Mouse (Mus musculus) myocyte (in vitro differentiated cells): ENCODE data around the gene Ccdc153. TPM values are rescaled to one million over a fixed set of nuclear protein-coding genes. Genes with fewer than 3 reads are reported as not detected.

Source experiments
- H3K27me3 ChIP-seq: one replicate; pipeline ENCODE4 v1.6.1; 2011; ENCODE audit not compliant: control insufficient read depth, insufficient read depth, insufficient read length
- H3K36me3 ChIP-seq: one replicate; pipeline ENCODE4 v1.6.1; 2011; ENCODE audit not compliant: control insufficient read depth, insufficient read depth
- H3K4me2 ChIP-seq: one replicate; pipeline ENCODE4 v1.6.1; 2011; ENCODE audit warnings: low read depth, control low read depth
- H3K4me3 ChIP-seq: one replicate; pipeline ENCODE4 v1.5.1; 2011; ENCODE audit warnings: mild to moderate bottlenecking, control low read depth, moderate library complexity
- H3K79me2 ChIP-seq: one replicate; pipeline ENCODE4 v1.6.1; 2011; ENCODE audit not compliant: control insufficient read depth, insufficient read depth
- H3ac ChIP-seq: one replicate; pipeline ENCODE4 v1.6.1; 2011; ENCODE audit not compliant: control insufficient read depth, insufficient read length
- CEBPB ChIP-seq: IDR thresholded peaks from 2 replicates; pipeline ENCODE4 v1.6.1; 2011; ENCODE audit warnings: mild to moderate bottlenecking, moderate library complexity; ENCODE audit not compliant: poor library complexity, insufficient read depth, severe bottlenecking
- E2F4 ChIP-seq: IDR thresholded peaks from one replicate; pipeline ENCODE4 v1.6.1; 2011; ENCODE audit warnings: mild to moderate bottlenecking, control low read depth, moderate library complexity; ENCODE audit not compliant: insufficient read depth
- MAX ChIP-seq: IDR thresholded peaks from one replicate; pipeline ENCODE4 v1.6.1; 2011; ENCODE audit warnings: low read depth, mild to moderate bottlenecking, control low read depth
- MYOD1 ChIP-seq, 3 experiments: IDR thresholded peaks; one replicate each; pipeline ENCODE4 v1.6.1; 2011; ENCODE audit warnings: control low read depth in 2 of 3, low read depth in 2 of 3, mild to moderate bottlenecking in 2 of 3, moderate library complexity in 1 of 3; ENCODE audit not compliant: insufficient read length in 2 of 3, control insufficient read depth in 1 of 3
- MYOG ChIP-seq, 3 experiments: IDR thresholded peaks; one replicate each; pipeline ENCODE4 v1.6.1; 2011; ENCODE audit warnings: control low read depth in 2 of 3, low read depth in 2 of 3, mild to moderate bottlenecking in 2 of 3; ENCODE audit not compliant: insufficient read length in 2 of 3, control insufficient read depth in 1 of 3, insufficient read depth in 1 of 3
- POLR2A ChIP-seq: IDR thresholded peaks from one replicate; pipeline ENCODE4 v1.6.1; 2011; ENCODE audit warnings: low read depth, mild to moderate bottlenecking, control low read depth, moderate library complexity; ENCODE audit not compliant: insufficient read length
- POLR2AphosphoS2 ChIP-seq: IDR thresholded peaks from one replicate; pipeline ENCODE4 v1.6.1; 2011; ENCODE audit warnings: low read depth, control low read depth; ENCODE audit not compliant: insufficient read length
- REST ChIP-seq: IDR thresholded peaks from one replicate; pipeline ENCODE4 v1.6.1; 2011; ENCODE audit warnings: mild to moderate bottlenecking, control low read depth, moderate library complexity; ENCODE audit not compliant: insufficient read depth, insufficient read length
- SRF ChIP-seq: IDR thresholded peaks from one replicate; pipeline ENCODE4 v1.6.1; 2011; ENCODE audit warnings: low read depth; ENCODE audit not compliant: control insufficient read depth, insufficient read length
- TCF12 ChIP-seq: IDR thresholded peaks from one replicate; pipeline ENCODE4 v1.6.1; 2011; ENCODE audit warnings: mild to moderate bottlenecking, control low read depth; ENCODE audit not compliant: poor library complexity, insufficient read depth, severe bottlenecking
- TCF3 ChIP-seq: IDR thresholded peaks from one replicate; pipeline ENCODE4 v1.6.1; 2011; ENCODE audit warnings: low read depth, control low read depth; ENCODE audit not compliant: insufficient read length
- USF1 ChIP-seq: IDR thresholded peaks from one replicate; pipeline ENCODE4 v1.6.1; 2011; ENCODE audit warnings: low read depth, mild to moderate bottlenecking, control low read depth, moderate library complexity
- polyA plus RNA-seq: library from polyadenylated mRNA; unstranded; fragments of >200 nt; fragmentation: generic; extraction: Trizol; gene quantifications from one replicate; pipeline ENCODE4 v1.2.1, GENCODE M21; 2012; ENCODE audit warnings: missing spikeins

Gene Ccdc153
- polyA plus RNA-seq, 1 experiment, result not detected

DNA sequence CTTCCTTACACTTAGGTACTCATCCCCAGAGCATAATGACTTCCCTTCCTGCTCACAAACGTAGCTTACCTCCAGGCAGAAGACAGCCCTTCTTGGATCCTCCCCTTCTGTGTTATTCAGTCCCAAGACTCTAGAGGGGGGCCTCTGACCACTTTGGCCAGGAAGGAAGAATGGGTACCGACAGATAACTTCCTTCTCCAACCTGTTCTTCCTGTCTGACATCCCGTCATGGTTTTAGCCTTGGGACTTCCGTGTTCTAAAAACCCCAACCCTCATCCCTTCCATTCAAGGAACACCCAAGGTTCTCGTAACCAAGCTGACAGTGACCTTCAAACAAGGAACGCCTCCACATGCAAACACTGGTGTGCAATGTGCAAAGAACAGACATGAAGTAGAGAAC, 28.0 kb downstream of the Ccdc153 start, which contains the start of gene Nlrx1:
Gene Nlrx1, minus strand, starts transcription at position 168 of the 400 bp plus-strand sequence.
- H3K36me3 ChIP-seq, result no peaks in the 10 kb centered on the region
- TF ChIP-seq SRF (no peak), USF1 (no peak), POLR2AphosphoS2 (no peak), POLR2A (no peak)
- H3K4me3 ChIP-seq, result peak within 1 kb of the TSS; percentile 20
- peak within 1 kb of the TSS; percentile 93 for H3ac ChIP-seq
- peak within 1 kb of the TSS; percentile 66 for H3K4me2 ChIP-seq
- no peaks in the 10 kb centered on the region for H3K27me3 ChIP-seq
- no peaks in the 10 kb centered on the region for H3K79me2 ChIP-seq

GRCm38 (mm10) chr9:44269077-44269476, 28.6 kb downstream of the Ccdc153 start:
- no peak overlapping the region for H3K4me3 ChIP-seq
- no peak overlapping the region for H3ac ChIP-seq
- H3K36me3 ChIP-seq, result no peaks in the 10 kb centered on the region
- no peaks in the 10 kb centered on the region for H3K79me2 ChIP-seq
- H3K4me2 ChIP-seq, result no peak overlapping the region
- TF ChIP-seq MYOD1 (IDR thresholded peaks at IDR 0.05; ENCODE audit: control insufficient read depth in 1 of 3, insufficient read length in 2 of 3, low read depth in 2 of 3) (no peak), SRF (no peak), E2F4 (no peak), MAX (no peak), TCF12 (no peak), REST (no peak), POLR2AphosphoS2 (no peak)
- no peaks in the 10 kb centered on the region for H3K27me3 ChIP-seq

DNA sequence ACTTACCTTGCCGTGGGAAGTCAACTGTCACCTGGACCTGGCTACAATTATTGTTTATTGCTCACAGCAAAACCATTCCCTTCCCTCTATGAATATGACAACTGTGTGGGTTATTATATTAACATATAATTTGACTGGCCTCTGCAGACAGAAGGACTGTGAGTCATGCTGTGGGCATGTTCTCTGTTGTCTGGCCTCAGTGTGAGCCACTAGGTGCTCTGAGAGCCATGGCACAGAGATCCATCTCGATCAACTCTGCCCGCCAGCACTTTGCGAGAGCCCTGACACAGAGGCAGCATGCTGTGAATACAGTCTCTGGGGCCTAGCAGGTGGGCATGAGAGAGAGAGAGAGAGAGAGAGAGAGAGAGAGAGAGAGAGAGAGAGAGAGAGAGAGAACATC, 29.5 kb downstream of the Ccdc153 start:
- TF ChIP-seq MYOD1 (IDR thresholded peaks at IDR 0.05; ENCODE audit: control insufficient read depth in 1 of 3, insufficient read length in 2 of 3, low read depth in 2 of 3) (no peak), CEBPB (no peak), MAX (no peak), MYOG (IDR thresholded peaks at IDR 0.05; ENCODE audit: control insufficient read depth in 1 of 3, insufficient read depth in 1 of 3, insufficient read length in 2 of 3, low read depth in 2 of 3) (no peak), USF1 (no peak), E2F4 (no peak), POLR2A (no peak), SRF (no peak), REST (no peak), TCF3 (no peak), POLR2AphosphoS2 (no peak), TCF12 (no peak)
- no peaks in the 10 kb centered on the region for H3K79me2 ChIP-seq
- H3K36me3 ChIP-seq, result no peaks in the 10 kb centered on the region
- H3K4me2 ChIP-seq, result no peak overlapping the region
- peaks cover 3% of the 10 kb centered on the region for H3K27me3 ChIP-seq
- H3K4me3 ChIP-seq, result no peak overlapping the region
- no peak overlapping the region for H3ac ChIP-seq

- Histone ChIP-seq H3ac (no peak overlapping the region), H3K36me3 (no peaks in the 10 kb centered on the region), H3K4me2 (no peak overlapping the region), H3K27me3 (no peaks in the 10 kb centered on the region), H3K79me2 (no peaks in the 10 kb centered on the region), H3K4me3 (no peak overlapping the region)
- no peak for TF ChIP-seq USF1
- TF ChIP-seq TCF3, result no peak
- TF ChIP-seq POLR2AphosphoS2, result no peak
- TF ChIP-seq TCF12, result no peak
- no peak for TF ChIP-seq MAX
- no peak for TF ChIP-seq CEBPB
- TF ChIP-seq MYOD1 (IDR thresholded peaks at IDR 0.05; ENCODE audit: control insufficient read depth in 1 of 3, insufficient read length in 2 of 3, low read depth in 2 of 3), result no peak
- no peak for TF ChIP-seq MYOG (IDR thresholded peaks at IDR 0.05; ENCODE audit: control insufficient read depth in 1 of 3, insufficient read depth in 1 of 3, insufficient read length in 2 of 3, low read depth in 2 of 3)
- no peak for TF ChIP-seq REST
- TF ChIP-seq POLR2A, result no peak
- no peak for TF ChIP-seq E2F4
- TF ChIP-seq SRF, result no peak
Observed at GRCm38 (mm10) chr9:44283183-44283582, 42.7 kb downstream of the Ccdc153 start.

- H3ac ChIP-seq, result no peak overlapping the region
- TF ChIP-seq E2F4, result no peak
- TF ChIP-seq MAX, result no peak
- TF ChIP-seq CEBPB, result no peak
- no peak for TF ChIP-seq REST
- no peak for TF ChIP-seq POLR2A
- TF ChIP-seq MYOD1 (IDR thresholded peaks at IDR 0.05; ENCODE audit: control insufficient read depth in 1 of 3, insufficient read length in 2 of 3, low read depth in 2 of 3), result no peak
- no peak for TF ChIP-seq TCF3
- TF ChIP-seq POLR2AphosphoS2, result no peak
- no peak for TF ChIP-seq MYOG (IDR thresholded peaks at IDR 0.05; ENCODE audit: control insufficient read depth in 1 of 3, insufficient read depth in 1 of 3, insufficient read length in 2 of 3, low read depth in 2 of 3)
- TF ChIP-seq SRF, result no peak
- no peak for TF ChIP-seq TCF12
- TF ChIP-seq USF1, result no peak
- H3K4me2 ChIP-seq, result no peak overlapping the region
- no peaks in the 10 kb centered on the region for H3K27me3 ChIP-seq
- no peaks in the 10 kb centered on the region for H3K79me2 ChIP-seq
- H3K4me3 ChIP-seq, result no peak overlapping the region
- H3K36me3 ChIP-seq, result peaks cover 14% of the 10 kb centered on the region
Observed at GRCm38 (mm10) chr9:44286256-44286850, 45.9 kb downstream of the Ccdc153 start.
